Mouse (Mus musculus): Measurements from ENCODE around the gene Gm16253. TPM values are rescaled to one million over a fixed set of nuclear protein-coding genes. Genes with fewer than 3 reads are reported as not detected.

Gm16253 gene
- polyA plus RNA-seq, 1 experiment from 2014 or later: 1.0 TPM

GRCm38 (mm10) chr3:96559911-96560850 is 16.6 kb upstream of the Gm16253 start:
- Histone ChIP-seq H3K9me3 (ENCODE audit: control insufficient read depth, low read length) (no peaks in the 10 kb centered on the region), H3K9ac (ENCODE audit: low read length) (no peak overlapping the region), H3K4me3 (ENCODE audit: low read depth, low read length) (0 out of 2 replicates have a peak overlapping the region, but pooled peaks have one; percentile 65), H3K4me1 (replicated peaks; ENCODE audit: control insufficient read depth, insufficient read depth, low read length) (peaks cover 7% of the 10 kb centered on the region; the same call in 1 of the 2 replicates), H3K27ac (ENCODE audit: low read depth, low read length) (no peak overlapping the region), H3K36me3 (ENCODE audit: control insufficient read depth, insufficient read depth, low read length) (peaks cover 6% of the 10 kb centered on the region; the same call in 1 of the 2 replicates), H3K4me2 (ENCODE audit: low read depth, low read length, severe bottlenecking) (peak overlapping the region; percentile 86; the same call in 1 of the 2 replicates), H3K27me3 (ENCODE audit: control insufficient read depth, insufficient read depth, low read length) (no peaks in the 10 kb centered on the region)
- ATAC-seq (replicated peaks; ENCODE audit: low FRiP score) (no peak), DNase-seq (ENCODE audit: low spot score) (no peak)
- WGBS: 93% methylated on average over 23 of the region's 23 CpGs

GRCm38 (mm10) chr3:96560881-96561668 is 15.7 kb upstream of the Gm16253 start:
- H3K9ac ChIP-seq (ENCODE audit: low read length): no peak overlapping the region
- H3K4me1 ChIP-seq (replicated peaks; ENCODE audit: control insufficient read depth, insufficient read depth, low read length): peaks cover 7% of the 10 kb centered on the region; the same call in 1 of the 2 replicates
- 92% methylated on average over 9 of the region's 9 CpGs for WGBS

GRCm38 (mm10) chr3:96561946-96562681 is 14.7 kb upstream of the Gm16253 start:
- no peak overlapping the region for H3K9ac ChIP-seq (ENCODE audit: low read length)
- peaks cover 5% of the 10 kb centered on the region; the same call in 1 of the 2 replicates for H3K4me1 ChIP-seq (replicated peaks; ENCODE audit: control insufficient read depth, insufficient read depth, low read length)
- H3K4me2 ChIP-seq (ENCODE audit: low read depth, low read length, severe bottlenecking): no peak overlapping the region
- no peak overlapping the region for H3K4me3 ChIP-seq (ENCODE audit: low read depth, low read length)
- H3K36me3 ChIP-seq (ENCODE audit: control insufficient read depth, insufficient read depth, low read length): peaks cover 6% of the 10 kb centered on the region; the same call in 1 of the 2 replicates
- no peak overlapping the region for H3K27ac ChIP-seq (ENCODE audit: low read depth, low read length)
- H3K9me3 ChIP-seq (ENCODE audit: control insufficient read depth, low read length): no peaks in the 10 kb centered on the region
- no peak for DNase-seq (ENCODE audit: low spot score)
- no peaks in the 10 kb centered on the region for H3K27me3 ChIP-seq (ENCODE audit: control insufficient read depth, insufficient read depth, low read length)
- ATAC-seq (replicated peaks; ENCODE audit: low FRiP score): no peak
- WGBS: 64% methylated on average over 10 of the region's 10 CpGs

More at GRCm38 (mm10) chr3:96560881-96561668, 15.7 kb upstream of the Gm16253 start:
- no peak for ATAC-seq (replicated peaks; ENCODE audit: low FRiP score)
- no peak for DNase-seq (ENCODE audit: low spot score)
- Histone ChIP-seq H3K4me3 (ENCODE audit: low read depth, low read length) (no peak overlapping the region), H3K27me3 (ENCODE audit: control insufficient read depth, insufficient read depth, low read length) (no peaks in the 10 kb centered on the region), H3K36me3 (ENCODE audit: control insufficient read depth, insufficient read depth, low read length) (peaks cover 6% of the 10 kb centered on the region; the same call in 1 of the 2 replicates), H3K4me2 (ENCODE audit: low read depth, low read length, severe bottlenecking) (no peak overlapping the region), H3K9me3 (ENCODE audit: control insufficient read depth, low read length) (no peaks in the 10 kb centered on the region), H3K27ac (ENCODE audit: low read depth, low read length) (no peak overlapping the region)

- H3K27me3 ChIP-seq (ENCODE audit: control insufficient read depth, insufficient read depth, low read length): no peaks in the 10 kb centered on the region
- DNase-seq (ENCODE audit: low spot score) (no peak), ATAC-seq (replicated peaks; ENCODE audit: low FRiP score) (no peak)
- 94% methylated on average over 8 of the region's 8 CpGs for WGBS
- H3K4me2 ChIP-seq (ENCODE audit: low read depth, low read length, severe bottlenecking): no peak overlapping the region
- H3K9ac ChIP-seq (ENCODE audit: low read length): no peak overlapping the region
- H3K9me3 ChIP-seq (ENCODE audit: control insufficient read depth, low read length): no peaks in the 10 kb centered on the region
- H3K4me1 ChIP-seq (replicated peaks; ENCODE audit: control insufficient read depth, insufficient read depth, low read length): peaks cover 5% of the 10 kb centered on the region; the same call in 1 of the 2 replicates
- H3K27ac ChIP-seq (ENCODE audit: low read depth, low read length): no peak overlapping the region
- H3K4me3 ChIP-seq (ENCODE audit: low read depth, low read length): no peak overlapping the region
- peaks cover 6% of the 10 kb centered on the region; the same call in 1 of the 2 replicates for H3K36me3 ChIP-seq (ENCODE audit: control insufficient read depth, insufficient read depth, low read length)
Measured at GRCm38 (mm10) chr3:96563267-96563666, 13.5 kb upstream of the Gm16253 start.

GRCm38 (mm10) chr3:96563911-96564632 is 12.7 kb upstream of the Gm16253 start:
- Histone ChIP-seq H3K9ac (ENCODE audit: low read length) (no peak overlapping the region), H3K27me3 (ENCODE audit: control insufficient read depth, insufficient read depth, low read length) (no peaks in the 10 kb centered on the region), H3K4me3 (ENCODE audit: low read depth, low read length) (no peak overlapping the region), H3K4me1 (replicated peaks; ENCODE audit: control insufficient read depth, insufficient read depth, low read length) (peaks cover 2% of the 10 kb centered on the region; the same call in 1 of the 2 replicates), H3K9me3 (ENCODE audit: control insufficient read depth, low read length) (no peaks in the 10 kb centered on the region), H3K27ac (ENCODE audit: low read depth, low read length) (no peak overlapping the region), H3K4me2 (ENCODE audit: low read depth, low read length, severe bottlenecking) (no peak overlapping the region), H3K36me3 (ENCODE audit: control insufficient read depth, insufficient read depth, low read length) (peaks cover 6% of the 10 kb centered on the region; the same call in 1 of the 2 replicates)
- ATAC-seq (replicated peaks; ENCODE audit: low FRiP score) (no peak), DNase-seq (ENCODE audit: low spot score) (no peak)
- 78% methylated on average over 10 of the region's 10 CpGs for WGBS

- no peak overlapping the region for H3K27ac ChIP-seq (ENCODE audit: low read depth, low read length)
- DNase-seq (ENCODE audit: low spot score): no peak
- no peak overlapping the region for H3K4me2 ChIP-seq (ENCODE audit: low read depth, low read length, severe bottlenecking)
- peaks cover 2% of the 10 kb centered on the region; the same call in 1 of the 2 replicates for H3K4me1 ChIP-seq (replicated peaks; ENCODE audit: control insufficient read depth, insufficient read depth, low read length)
- peaks cover 6% of the 10 kb centered on the region; the same call in 1 of the 2 replicates for H3K36me3 ChIP-seq (ENCODE audit: control insufficient read depth, insufficient read depth, low read length)
- 77% methylated on average over 7 of the region's 7 CpGs for WGBS
- H3K4me3 ChIP-seq (ENCODE audit: low read depth, low read length): no peak overlapping the region
- H3K9me3 ChIP-seq (ENCODE audit: control insufficient read depth, low read length): no peaks in the 10 kb centered on the region
- no peak for ATAC-seq (replicated peaks; ENCODE audit: low FRiP score)
- no peaks in the 10 kb centered on the region for H3K27me3 ChIP-seq (ENCODE audit: control insufficient read depth, insufficient read depth, low read length)
- no peak overlapping the region for H3K9ac ChIP-seq (ENCODE audit: low read length)
Measured at GRCm38 (mm10) chr3:96564633-96565032, 12.2 kb upstream of the Gm16253 start.

- Histone ChIP-seq H3K9me3 (ENCODE audit: control insufficient read depth, low read length) (no peaks in the 10 kb centered on the region), H3K9ac (ENCODE audit: low read length) (no peak overlapping the region), H3K36me3 (ENCODE audit: control insufficient read depth, insufficient read depth, low read length) (peaks cover 4% of the 10 kb centered on the region; the same call in 1 of the 2 replicates), H3K4me2 (ENCODE audit: low read depth, low read length, severe bottlenecking) (no peak overlapping the region), H3K4me3 (ENCODE audit: low read depth, low read length) (no peak overlapping the region), H3K27ac (ENCODE audit: low read depth, low read length) (no peak overlapping the region), H3K27me3 (ENCODE audit: control insufficient read depth, insufficient read depth, low read length) (no peaks in the 10 kb centered on the region), H3K4me1 (replicated peaks; ENCODE audit: control insufficient read depth, insufficient read depth, low read length) (no peaks in the 10 kb centered on the region; the same call in 1 of the 2 replicates)
- no peak for ATAC-seq (replicated peaks; ENCODE audit: low FRiP score)
- 94% methylated on average over 2 of the region's 3 CpGs for WGBS
- no peak for DNase-seq (ENCODE audit: low spot score)
Measured at GRCm38 (mm10) chr3:96565105-96565504, 11.7 kb upstream of the Gm16253 start.

All from forebrain, embryonic 11.5 days (tissue).